9 mouse cellular contexts compared by ENCODE assay signal in genomic region chr7:100073959-100074358, GRCm38 (mm10). TPM values are rescaled to one million over a fixed set of nuclear protein-coding genes. Genes with fewer than 3 reads are reported as not detected.
DNase-seq lines count a peak whose midpoint lies in the region; ATAC-seq and TF ChIP-seq lines count a peak whose summit lies in the region.
"Had no signal": no experiment of that assay in that cellular context is flagged by ENCODE, and none has a peak within 500 bp of the region (broad histone marks: within the 10 kb centered on the region; RNA-seq: fewer than 3 reads in every experiment).

No protein-coding gene starts in this region.

- H3K4me2 ChIP-seq in heart, postnatal 0 days (ENCODE audit: low read depth, low read length): no peak overlapping the region

- no peaks in the 10 kb centered on the region for H3K27me3 ChIP-seq in heart, postnatal 0 days (ENCODE audit: control insufficient read depth, insufficient read depth, low read length)
- H3K27me3 ChIP-seq in forebrain, embryonic 10.5 days (ENCODE audit: poor library complexity, severe bottlenecking): no peaks in the 10 kb centered on the region

- no peak for TF ChIP-seq EP300 in heart, postnatal 0 days (IDR thresholded peaks at IDR 0.05; ENCODE audit: low read depth)

- DNase-seq in kidney, postnatal 10 days: peak; percentile 41
- no peak for DNase-seq in kidney, postnatal 25 days
- DNase-seq in gastrocnemius, adult 2 months: peak; percentile 83
- DNase-seq in heart, postnatal 0 days (ENCODE audit: low spot score): no peak
- peak; percentile 63 for DNase-seq in lung, postnatal 10 days
- DNase-seq in retina, embryonic 14.5 days (ENCODE audit: low spot score): no peak
- DNase-seq in forebrain, embryonic 10.5 days (ENCODE audit: extremely low spot score, low spot score): no peak
- DNase-seq: thymus, postnatal 14 days had no signal

- intact Hi-C loops in gastrocnemius, adult 2 months (cut with DNase I): no loop called here

- WGBS in heart, postnatal 0 days: 66% methylated on average over 2 of the region's 2 CpGs
- 91% methylated on average over 2 of the region's 2 CpGs for WGBS in forebrain, embryonic 10.5 days

- H3K36me3 ChIP-seq in heart, postnatal 0 days (replicated peaks; ENCODE audit: control insufficient read depth, insufficient read depth, low read length): no peaks in the 10 kb centered on the region
- H3K36me3 ChIP-seq in forebrain, embryonic 10.5 days (replicated peaks): peaks cover 25% of the 10 kb centered on the region

- no peak for TF ChIP-seq CTCF in gastrocnemius, adult 2 months (IDR thresholded peaks at IDR 0.05)
- TF ChIP-seq CTCF in heart, postnatal 0 days (IDR thresholded peaks at IDR 0.05; ENCODE audit: low read depth): no peak

- no peaks in the 10 kb centered on the region for H3K9me3 ChIP-seq in heart, postnatal 0 days (replicated peaks; ENCODE audit: control insufficient read depth, low read length)
- peaks cover 7% of the 10 kb centered on the region; the same call in 1 of the 2 replicates for H3K9me3 ChIP-seq in forebrain, embryonic 10.5 days

- ATAC-seq in heart, postnatal 0 days (ENCODE audit: insufficient read depth, low read depth): peak; percentile 20; the same call in 1 of the 2 replicates

- H3K4me1 ChIP-seq in heart, postnatal 0 days (ENCODE audit: control insufficient read depth, insufficient read depth): no peaks in the 10 kb centered on the region
- H3K4me1 ChIP-seq in forebrain, embryonic 10.5 days: no peaks in the 10 kb centered on the region

- H3K27ac ChIP-seq in gastrocnemius, adult 2 months: 0 out of 2 replicates have a peak overlapping the region, but pooled peaks have one; percentile 38
- no peak overlapping the region for H3K27ac ChIP-seq in heart, postnatal 0 days (ENCODE audit: low read depth)
- no peak overlapping the region for H3K27ac ChIP-seq in forebrain, embryonic 10.5 days
- H3K27ac ChIP-seq: macrophage had no signal

- no peak overlapping the region for H3K4me3 ChIP-seq in gastrocnemius, adult 2 months
- H3K4me3 ChIP-seq in heart, postnatal 0 days (ENCODE audit: low read depth, low read length): no peak overlapping the region
- no peak overlapping the region for H3K4me3 ChIP-seq in forebrain, embryonic 10.5 days

- no peak overlapping the region for H3K9ac ChIP-seq in heart, postnatal 0 days (replicated peaks; ENCODE audit: low read depth, low read length)

RNA-seq across cellular contexts. Expression of gene Pold3, which starts 47.4 kb away (rescaled TPM):
- total RNA-seq in gastrocnemius, adult 2 months (2021): 1 to 10 TPM; 5.6 to 6.3 TPM
- total RNA-seq in heart, postnatal 0 days (2014; rRNA removed; ENCODE audit: low replicate concordance): 6.6 and 21.0 TPM in 2 replicates
- 14.6 and 15.2 TPM in 2 replicates for polyA plus RNA-seq in heart, postnatal 0 days (2015; fragmentation: Nextera tagmentation; extraction: Ambion mirVana)
- 139 and 140 TPM in 2 replicates for polyA plus RNA-seq in forebrain, embryonic 10.5 days (2016; fragmentation: Nextera tagmentation; extraction: Ambion mirVana)

Comparison
In these comparisons a context has a peak if more than half of its experiments do, and no peak if none do; other contexts are left out.
1. DNase-seq: peak in kidney, postnatal 10 days (single experiment), gastrocnemius, adult 2 months (single experiment) and lung, postnatal 10 days (single experiment); none in kidney, postnatal 25 days (0 of 2), heart, postnatal 0 days (single experiment), retina, embryonic 14.5 days (single experiment) and forebrain, embryonic 10.5 days (single experiment).